In genomic region chr10:78255646-78256059, GRCm38 (mm10) we compare ENCODE assay signal across 9 mouse cellular contexts. TPM values are rescaled to one million over a fixed set of nuclear protein-coding genes. Genes with fewer than 3 reads are reported as not detected.
DNase-seq lines count a peak whose midpoint lies in the region; ATAC-seq and TF ChIP-seq lines count a peak whose summit lies in the region.
"Had no signal": no experiment of that assay in that cellular context is flagged by ENCODE, and none has a peak within 500 bp of the region (broad histone marks: within the 10 kb centered on the region; RNA-seq: fewer than 3 reads in every experiment).

No protein-coding gene starts in this region.

- no peaks in the 10 kb centered on the region; the same call in 1 of the 2 replicates for H3K9me3 ChIP-seq in heart, embryonic 12.5 days (replicated peaks)
- H3K9me3 ChIP-seq in MEL (replicated peaks; ENCODE audit: insufficient read depth, low read length), result no peaks in the 10 kb centered on the region
- no peaks in the 10 kb centered on the region for H3K9me3 ChIP-seq in intestine, embryonic 16.5 days (ENCODE audit: control insufficient read depth, low read length)
- no peaks in the 10 kb centered on the region for H3K9me3 ChIP-seq in midbrain, embryonic 15.5 days

- 58% methylated on average over 4 of the region's 4 CpGs for WGBS in heart, embryonic 12.5 days
- WGBS in intestine, embryonic 16.5 days, result 70% methylated on average over 4 of the region's 4 CpGs
- 68% methylated on average over 4 of the region's 4 CpGs for WGBS in midbrain, embryonic 15.5 days

- no peak for ATAC-seq in heart, embryonic 12.5 days (ENCODE audit: insufficient number of reproducible peaks, low FRiP score)
- ATAC-seq in intestine, embryonic 16.5 days, result no peak
- no peak for ATAC-seq in midbrain, embryonic 15.5 days (replicated peaks)

- TF ChIP-seq EP300 in MEL (IDR thresholded peaks at IDR 0.05; ENCODE audit: low read depth in 1 of 2, low read length in 2 of 2), result no peak

- H3K4me2 ChIP-seq in heart, embryonic 12.5 days, result no peak overlapping the region
- no peak overlapping the region for H3K4me2 ChIP-seq in intestine, embryonic 16.5 days (ENCODE audit: low read depth, low read length)
- H3K4me2 ChIP-seq in midbrain, embryonic 15.5 days, result no peak overlapping the region

- H3K36me3 ChIP-seq in heart, embryonic 12.5 days, result no peaks in the 10 kb centered on the region
- H3K36me3 ChIP-seq in MEL (ENCODE audit: control insufficient read depth in 1 of 2, insufficient read depth in 2 of 2, low read length in 2 of 2), result peaks cover 0 to 5% of the 10 kb centered on the region in 2 experiments; a peak in 2 of 4 replicates
- H3K36me3 ChIP-seq in intestine, embryonic 16.5 days (ENCODE audit: control insufficient read depth, insufficient read depth, low read length), result no peaks in the 10 kb centered on the region
- no peaks in the 10 kb centered on the region for H3K36me3 ChIP-seq in midbrain, embryonic 15.5 days (replicated peaks)

- peak; percentile 82 to 84 for DNase-seq in heart, adult 18-20 months
- peak; percentile 62 for DNase-seq in MEL (ENCODE audit: low read depth, low spot score)
- peak; percentile 69 for DNase-seq in fibroblast of lung, adult 2 months (ENCODE audit: low read depth)
- DNase-seq in kidney, postnatal 36 days, result peak; percentile 73 to 85
- DNase-seq in embryo, embryonic 10 days (ENCODE audit: low spot score), result no peak
- DNase-seq: thymus, adult 18-20 months had no signal

- H3K27ac ChIP-seq in heart, embryonic 12.5 days (ENCODE audit: poor library complexity, severe bottlenecking), result no peak overlapping the region
- H3K27ac ChIP-seq in MEL (ENCODE audit: control insufficient read depth, low read depth, low read length), result no peak overlapping the region
- H3K27ac ChIP-seq in intestine, embryonic 16.5 days (ENCODE audit: low read length), result no peak overlapping the region
- no peak overlapping the region for H3K27ac ChIP-seq in midbrain, embryonic 15.5 days

- H3K9ac ChIP-seq in heart, embryonic 12.5 days, result no peak overlapping the region
- no peak overlapping the region for H3K9ac ChIP-seq in MEL (ENCODE audit: control insufficient read depth, low read depth, low read length, poor library complexity, severe bottlenecking)
- H3K9ac ChIP-seq in intestine, embryonic 16.5 days (ENCODE audit: low read depth, low read length), result no peak overlapping the region
- H3K9ac ChIP-seq in midbrain, embryonic 15.5 days, result no peak overlapping the region

- peaks cover 16% of the 10 kb centered on the region for H3K27me3 ChIP-seq in heart, embryonic 12.5 days (replicated peaks)
- H3K27me3 ChIP-seq in MEL (ENCODE audit: control insufficient read depth in 1 of 2, insufficient read depth in 2 of 2, low read length in 2 of 2), result peaks cover 0 to 3% of the 10 kb centered on the region in 2 experiments; a peak in 2 of 4 replicates
- no peaks in the 10 kb centered on the region for H3K27me3 ChIP-seq in intestine, embryonic 16.5 days (replicated peaks; ENCODE audit: control insufficient read depth, insufficient read depth, low read length)
- no peaks in the 10 kb centered on the region for H3K27me3 ChIP-seq in midbrain, embryonic 15.5 days (replicated peaks)

- TF ChIP-seq POLR2A in MEL (IDR thresholded peaks at IDR 0.05; ENCODE audit: control insufficient read depth in 1 of 2, insufficient read depth in 1 of 2, low read depth in 1 of 2, low read length in 2 of 2, poor library complexity in 1 of 2), result no peak

- no peak for TF ChIP-seq RAD21 in MEL (IDR thresholded peaks at IDR 0.05; ENCODE audit: low read depth, low read length)

- H3K79me2 ChIP-seq in MEL (ENCODE audit: control insufficient read depth, insufficient read depth, low read length, poor library complexity), result no peaks in the 10 kb centered on the region

- H3K4me1 ChIP-seq in heart, embryonic 12.5 days (replicated peaks), result no peaks in the 10 kb centered on the region; the same call in 1 of the 2 replicates
- peaks cover 3 to 10% of the 10 kb centered on the region in 2 experiments; a peak in 3 of 4 replicates for H3K4me1 ChIP-seq in MEL (ENCODE audit: control insufficient read depth in 1 of 2, insufficient read depth in 2 of 2, low read length in 2 of 2)
- H3K4me1 ChIP-seq in intestine, embryonic 16.5 days (ENCODE audit: control insufficient read depth, insufficient read depth, low read length), result no peaks in the 10 kb centered on the region
- no peaks in the 10 kb centered on the region for H3K4me1 ChIP-seq in midbrain, embryonic 15.5 days

- H3K4me3 ChIP-seq in heart, embryonic 12.5 days, result no peak overlapping the region
- H3K4me3 ChIP-seq in MEL (ENCODE audit: control insufficient read depth in 1 of 2, insufficient read depth in 1 of 2, low read depth in 2 of 2, low read length in 2 of 2), result no peak overlapping the region
- no peak overlapping the region for H3K4me3 ChIP-seq in intestine, embryonic 16.5 days (ENCODE audit: low read length)
- no peak overlapping the region for H3K4me3 ChIP-seq in midbrain, embryonic 15.5 days

- no peak for TF ChIP-seq CTCF in MEL (IDR thresholded peaks at IDR 0.05 in 2 of 3, conservative IDR thresholded peaks at IDR 0.05 in 1 of 3; ENCODE audit: control insufficient read depth in 1 of 3, insufficient read depth in 1 of 3, low read depth in 2 of 3, low read length in 3 of 3, poor library complexity in 1 of 3, severe bottlenecking in 1 of 3)

TF ChIP-seq in MEL, 35 proteins besides CTCF, POLR2A, EP300 and RAD21:
- no peak for TF ChIP-seq POLR2AphosphoS5 (IDR thresholded peaks at IDR 0.05; ENCODE audit: borderline replicate concordance, low read depth, low read length)
- no peak for TF ChIP-seq MAFK (IDR thresholded peaks at IDR 0.05; ENCODE audit: borderline replicate concordance, low read depth, low read length)
- TF ChIP-seq MAX (IDR thresholded peaks at IDR 0.05; ENCODE audit: low read length), result no peak
- TF ChIP-seq ETS1 (IDR thresholded peaks at IDR 0.05; ENCODE audit: low read depth, low read length), result peak; percentile 52; the same call in 1 of the 2 replicates
- no peak for TF ChIP-seq GATA1 (IDR thresholded peaks at IDR 0.05; ENCODE audit: low read depth, low read length)
- no peak for TF ChIP-seq E2F4 (IDR thresholded peaks at IDR 0.05; ENCODE audit: borderline replicate concordance, low read depth, low read length)
- no peak for TF ChIP-seq USF2 (IDR thresholded peaks at IDR 0.05; ENCODE audit: borderline replicate concordance in 1 of 2, insufficient read depth in 1 of 2, low read depth in 1 of 2, low read length in 2 of 2)
- no peak for TF ChIP-seq HCFC1 (IDR thresholded peaks at IDR 0.05; ENCODE audit: low read depth, low read length)
- TF ChIP-seq USF1 (IDR thresholded peaks at IDR 0.05; ENCODE audit: low read depth, low read length), result peak; percentile 79
- no peak for TF ChIP-seq CHD2 (IDR thresholded peaks at IDR 0.05; ENCODE audit: low read length)
- no peak for TF ChIP-seq TBP (IDR thresholded peaks at IDR 0.05; ENCODE audit: low read depth, low read length)
- TF ChIP-seq TAL1 (IDR thresholded peaks at IDR 0.05; ENCODE audit: low read length), result no peak
- no peak for TF ChIP-seq UBTF (IDR thresholded peaks at IDR 0.05; ENCODE audit: borderline replicate concordance, insufficient read depth, low read depth, low read length)

RNA-seq across cellular contexts. Expression of gene Trappc10, which starts 11.2 kb away (rescaled TPM):
- 10 to 100 TPM; 51.1 to 54.8 TPM for total RNA-seq in heart, adult 18-20 months (2021)
- 14.5 and 16.1 TPM in 2 replicates for polyA plus RNA-seq in heart, embryonic 12.5 days (2016; fragmentation: Nextera tagmentation; extraction: Ambion mirVana)
- total RNA-seq in MEL (2012; rRNA removed), result 26.0 and 26.1 TPM in 2 replicates
- polyA plus RNA-seq in MEL (2012; ENCODE audit: insufficient read depth in 1 of 2, insufficient read length in 2 of 2, low read depth in 1 of 2, low replicate concordance in 2 of 2, missing spikeins in 1 of 2), result 10 to 100 TPM in 1 of 2 experiments, not detected in 1; 35.5 TPM
- polyA plus RNA-seq in intestine, embryonic 16.5 days (2015; fragmentation: Nextera tagmentation; extraction: Ambion mirVana), result 3.3 and 4.9 TPM in 2 replicates
- polyA plus RNA-seq in midbrain, embryonic 15.5 days (2015; fragmentation: Nextera tagmentation; extraction: Ambion mirVana), result 27.2 and 29.2 TPM in 2 replicates
